Mouse (Mus musculus): Measurements from ENCODE around the gene Stil. TPM values are rescaled to one million over a fixed set of nuclear protein-coding genes. Genes with fewer than 3 reads are reported as not detected.

Stil gene
- total and polyA plus RNA-seq, 2 experiments from 2014 or later = 2.1 to 4.2 TPM

DNA sequence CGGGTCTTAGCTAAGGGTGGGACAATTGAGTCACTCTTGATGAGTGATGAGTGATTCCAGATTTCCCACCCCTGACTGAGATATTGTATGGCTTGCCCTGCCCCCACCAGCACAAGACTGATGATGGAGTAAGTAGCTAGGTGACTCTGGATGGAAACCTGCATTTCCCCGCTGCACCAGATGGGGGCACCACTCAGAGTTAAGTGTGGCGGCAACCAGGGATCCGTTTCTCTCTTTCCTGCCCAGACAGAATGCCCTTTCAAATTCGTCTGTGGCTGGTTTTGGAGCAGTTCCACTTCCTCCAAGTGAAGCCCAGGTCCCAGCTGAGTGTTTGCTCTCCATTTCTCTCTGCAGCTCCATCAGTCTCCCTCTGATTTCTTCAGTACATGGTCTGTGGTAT is 47.8 kb downstream of the Stil start:
- DNase-seq (no peak), ATAC-seq (no peak)
- peaks cover 30% of the 10 kb centered on the region for H3K27me3 ChIP-seq (ENCODE audit: insufficient read depth, low read length)

DNA sequence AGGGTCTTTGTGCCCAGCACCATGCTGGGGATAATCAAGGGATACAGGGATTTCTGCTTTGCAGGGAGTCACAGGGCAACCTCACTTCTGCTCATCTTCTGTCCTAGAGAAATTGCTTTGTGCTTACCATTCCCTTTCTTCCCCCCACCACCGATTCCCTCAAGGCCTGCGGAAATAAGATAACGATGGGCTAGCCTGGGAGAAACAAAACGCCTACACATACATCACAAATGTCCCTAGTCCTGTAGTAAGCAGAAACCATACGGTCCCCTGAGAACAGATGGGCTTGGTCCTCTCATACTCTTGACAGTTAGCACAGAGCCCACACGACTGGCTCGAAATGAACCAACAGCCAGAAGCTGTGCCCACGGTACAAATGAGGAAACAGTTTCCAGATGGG is 48.2 kb downstream of the Stil start:
- H3K36me3 ChIP-seq (ENCODE audit: insufficient read depth) = no peaks in the 10 kb centered on the region
- no peak for ATAC-seq
- H3K4me1 ChIP-seq (ENCODE audit: insufficient read depth) = no peaks in the 10 kb centered on the region
- no peak overlapping the region for H3K4me2 ChIP-seq (ENCODE audit: low read depth)
- no peak overlapping the region for H3K27ac ChIP-seq (ENCODE audit: low read depth, low read length)
- no peak overlapping the region for H3K4me3 ChIP-seq (ENCODE audit: low read depth, low read length)
- peaks cover 34% of the 10 kb centered on the region for H3K27me3 ChIP-seq (ENCODE audit: insufficient read depth, low read length)
- no peaks in the 10 kb centered on the region for H3K9me3 ChIP-seq (ENCODE audit: low read length)
- H3K9ac ChIP-seq = no peak overlapping the region
- TF ChIP-seq CTCF (IDR thresholded peaks at IDR 0.05; ENCODE audit: low read depth) = no peak
- 70% methylated on average over 8 of the region's 8 CpGs for WGBS
- DNase-seq = no peak

More for the DNA sequence above, 47.8 kb downstream of the Stil start:
- no peaks in the 10 kb centered on the region for H3K36me3 ChIP-seq (ENCODE audit: insufficient read depth)
- no peaks in the 10 kb centered on the region for H3K9me3 ChIP-seq (ENCODE audit: low read length)
- TF ChIP-seq CTCF (IDR thresholded peaks at IDR 0.05; ENCODE audit: low read depth) = peak; percentile 53
- H3K9ac ChIP-seq = no peak overlapping the region
- 3% methylated on average over 5 of the region's 5 CpGs for WGBS
- H3K27ac ChIP-seq (ENCODE audit: low read depth, low read length) = no peak overlapping the region
- H3K4me3 ChIP-seq (ENCODE audit: low read depth, low read length) = no peak overlapping the region
- H3K4me2 ChIP-seq (ENCODE audit: low read depth) = no peak overlapping the region
- H3K4me1 ChIP-seq (ENCODE audit: insufficient read depth) = no peaks in the 10 kb centered on the region

DNA sequence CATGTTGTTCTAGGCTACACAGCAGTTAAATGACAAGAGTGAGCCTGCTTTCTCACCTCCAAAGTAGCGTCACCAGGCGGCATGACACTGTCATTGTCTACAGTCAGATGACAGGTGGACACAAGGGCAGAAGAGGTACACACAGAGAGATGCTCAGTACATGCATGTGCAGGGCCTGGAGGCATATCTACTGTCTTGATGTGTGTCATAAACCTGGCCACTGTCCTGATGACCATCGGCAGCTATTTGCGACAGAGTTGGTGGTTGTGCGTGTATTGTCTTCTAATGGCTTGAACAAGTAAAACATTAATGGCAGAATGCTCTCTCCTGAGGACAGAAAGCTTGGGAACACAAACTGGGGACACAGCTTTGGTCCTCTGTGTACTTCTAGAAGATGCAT is 51.3 kb downstream of the Stil start:
- H3K36me3 ChIP-seq (ENCODE audit: insufficient read depth) = no peaks in the 10 kb centered on the region
- no peaks in the 10 kb centered on the region for H3K4me1 ChIP-seq (ENCODE audit: insufficient read depth)
- H3K9me3 ChIP-seq (ENCODE audit: low read length) = no peaks in the 10 kb centered on the region
- H3K27me3 ChIP-seq (ENCODE audit: insufficient read depth, low read length) = peaks cover 64% of the 10 kb centered on the region
- H3K27ac ChIP-seq (ENCODE audit: low read depth, low read length) = no peak overlapping the region
- DNase-seq (no peak), ATAC-seq (no peak)
- H3K9ac ChIP-seq = no peak overlapping the region
- TF ChIP-seq CTCF (IDR thresholded peaks at IDR 0.05; ENCODE audit: low read depth) = no peak
- WGBS = 81% methylated on average over 5 of the region's 5 CpGs
- no peak overlapping the region for H3K4me2 ChIP-seq (ENCODE audit: low read depth)
- H3K4me3 ChIP-seq (ENCODE audit: low read depth, low read length) = no peak overlapping the region

DNA sequence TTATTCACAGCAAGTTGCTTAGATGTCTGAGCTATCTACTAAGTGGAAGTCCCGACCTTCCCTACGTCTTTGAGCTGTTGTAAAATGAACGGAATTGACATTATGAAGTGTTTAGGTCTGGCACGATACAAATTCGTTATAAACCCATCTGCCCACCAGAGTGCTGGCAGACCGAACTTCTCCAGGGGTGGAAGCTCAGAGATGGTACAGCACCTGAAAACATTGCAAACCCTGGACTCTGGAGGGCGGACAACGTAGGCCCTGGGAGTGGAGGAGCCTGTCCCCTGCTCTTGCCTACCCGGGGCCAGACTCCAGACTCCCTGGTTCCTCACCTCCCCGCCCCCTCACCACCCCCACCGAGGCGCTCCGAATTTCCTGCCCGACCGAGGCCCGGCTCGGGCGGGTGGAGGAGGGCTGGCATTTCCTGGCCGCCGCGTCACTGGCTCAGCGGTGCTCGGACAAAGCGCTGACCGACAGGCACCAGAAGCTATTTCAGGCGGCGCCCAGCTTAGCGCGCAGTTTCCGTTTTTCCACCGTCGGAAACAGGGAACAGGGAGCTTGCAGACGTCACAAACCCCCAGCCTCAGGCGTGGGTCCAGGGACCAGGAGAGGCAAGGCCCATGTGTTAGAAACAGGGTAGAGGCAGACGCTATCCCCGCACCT is 52.5 kb downstream of the Stil start:
- H3K27me3 ChIP-seq (ENCODE audit: insufficient read depth, low read length) = peaks cover 66% of the 10 kb centered on the region
- H3K9ac ChIP-seq = no peak overlapping the region
- peak; percentile 16 for DNase-seq
- ATAC-seq = 0 out of 2 replicates have a peak, but pooled peaks have one; percentile 8
- no peaks in the 10 kb centered on the region for H3K9me3 ChIP-seq (ENCODE audit: low read length)
- no peak for TF ChIP-seq CTCF (IDR thresholded peaks at IDR 0.05; ENCODE audit: low read depth)
- H3K4me3 ChIP-seq (ENCODE audit: low read depth, low read length) = no peak overlapping the region
- H3K4me1 ChIP-seq (ENCODE audit: insufficient read depth) = no peaks in the 10 kb centered on the region
- 0 out of 2 replicates have a peak overlapping the region, but pooled peaks have one; percentile 10 for H3K4me2 ChIP-seq (ENCODE audit: low read depth)
- no peak overlapping the region for H3K27ac ChIP-seq (ENCODE audit: low read depth, low read length)
- H3K36me3 ChIP-seq (ENCODE audit: insufficient read depth) = no peaks in the 10 kb centered on the region
- under 1% methylated on average over 36 of the region's 36 CpGs for WGBS

DNA sequence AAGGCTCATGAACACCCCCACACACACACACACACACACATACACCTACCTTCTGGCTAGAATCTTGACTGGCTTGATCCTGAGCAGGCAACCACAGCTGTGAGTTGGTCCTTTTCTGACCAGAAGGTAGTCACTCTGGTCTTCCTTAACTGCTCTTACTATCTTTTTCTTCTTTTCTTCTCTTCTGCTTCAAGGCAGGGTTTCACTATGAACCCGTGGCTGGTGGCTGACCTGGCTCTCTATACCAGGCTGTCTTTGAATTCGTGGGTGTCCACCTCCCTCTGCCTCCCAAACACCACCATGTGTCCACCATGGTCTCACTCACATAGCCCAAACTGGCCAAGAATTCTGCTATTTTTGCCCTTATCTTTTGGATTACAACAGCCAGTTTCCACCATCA is 55.1 kb downstream of the Stil start:
- DNase-seq (no peak), ATAC-seq (no peak)
- no peaks in the 10 kb centered on the region for H3K9me3 ChIP-seq (ENCODE audit: low read length)
- no peak overlapping the region for H3K9ac ChIP-seq
- H3K27me3 ChIP-seq (ENCODE audit: insufficient read depth, low read length) = peaks cover 86% of the 10 kb centered on the region
- no peak overlapping the region for H3K27ac ChIP-seq (ENCODE audit: low read depth, low read length)
- no peak overlapping the region for H3K4me2 ChIP-seq (ENCODE audit: low read depth)
- TF ChIP-seq CTCF (IDR thresholded peaks at IDR 0.05; ENCODE audit: low read depth) = no peak
- H3K36me3 ChIP-seq (ENCODE audit: insufficient read depth) = no peaks in the 10 kb centered on the region
- WGBS = 5% methylated on average over 2 of the region's 2 CpGs
- no peak overlapping the region for H3K4me3 ChIP-seq (ENCODE audit: low read depth, low read length)
- no peaks in the 10 kb centered on the region for H3K4me1 ChIP-seq (ENCODE audit: insufficient read depth)

DNA sequence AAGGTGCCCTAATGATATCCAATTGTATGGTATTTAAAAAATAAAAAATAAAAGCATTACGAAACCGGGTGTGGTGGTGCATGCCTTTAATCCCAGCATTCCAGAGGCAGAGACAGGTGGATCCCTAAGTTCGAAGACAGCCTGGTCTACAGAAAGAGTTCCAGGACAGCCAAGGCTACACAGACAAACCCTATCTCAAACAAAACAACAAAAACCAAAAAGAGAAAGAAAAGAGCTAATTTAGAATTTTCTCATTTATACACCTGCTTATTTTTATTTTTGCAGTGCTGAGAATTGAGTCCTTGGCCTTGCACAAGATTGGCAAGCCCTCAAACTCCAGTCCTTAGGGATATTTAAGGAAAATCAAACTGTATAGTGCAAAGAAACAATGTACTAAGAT is 55.7 kb downstream of the Stil start:
- Histone ChIP-seq H3K36me3 (ENCODE audit: insufficient read depth) (no peaks in the 10 kb centered on the region), H3K27me3 (ENCODE audit: insufficient read depth, low read length) (peaks cover 86% of the 10 kb centered on the region), H3K27ac (ENCODE audit: low read depth, low read length) (no peak overlapping the region), H3K9me3 (ENCODE audit: low read length) (no peaks in the 10 kb centered on the region), H3K4me1 (ENCODE audit: insufficient read depth) (no peaks in the 10 kb centered on the region), H3K4me2 (ENCODE audit: low read depth) (no peak overlapping the region), H3K4me3 (ENCODE audit: low read depth, low read length) (no peak overlapping the region), H3K9ac (no peak overlapping the region)
- ATAC-seq = no peak
- no peak for DNase-seq
- WGBS = 19% methylated on average over 3 of the region's 3 CpGs
- TF ChIP-seq CTCF (IDR thresholded peaks at IDR 0.05; ENCODE audit: low read depth) = no peak

DNA sequence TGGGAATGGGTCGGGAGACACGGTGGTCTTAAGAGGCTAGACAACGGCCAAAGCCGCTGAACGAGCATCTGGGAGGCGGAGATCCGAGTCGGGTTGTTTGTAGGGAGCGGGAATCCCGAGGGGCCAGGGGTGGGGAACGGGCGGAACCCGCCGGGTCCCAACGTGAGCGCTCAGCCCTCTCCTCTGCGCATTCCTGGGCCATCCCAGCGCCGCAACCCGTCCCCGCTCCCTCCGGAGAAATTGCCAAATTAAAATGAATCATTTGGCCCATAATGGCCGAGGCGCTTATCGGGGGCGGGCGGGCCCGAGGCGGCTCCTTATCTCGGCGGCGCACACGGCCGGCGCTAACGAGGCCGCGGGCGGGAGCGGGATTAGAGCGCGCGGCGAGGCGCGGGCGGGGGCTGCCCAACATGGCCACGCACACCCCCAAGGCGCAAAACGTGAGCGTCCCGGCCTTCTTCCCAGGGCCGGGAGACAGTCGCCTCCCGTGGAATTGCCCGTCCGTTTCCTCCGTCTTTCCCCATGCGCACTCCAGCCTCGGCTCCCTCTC is 56.5 kb downstream of the Stil start, which contains the start of gene Tal1:
Gene Tal1, plus strand, starts transcription at position 56 of the 550 bp plus-strand sequence.
- Histone ChIP-seq H3K27ac (ENCODE audit: low read depth, low read length) (peak within 1 kb of the TSS; percentile 57), H3K4me3 (ENCODE audit: low read depth, low read length) (peak within 1 kb of the TSS; percentile 29), H3K27me3 (ENCODE audit: insufficient read depth, low read length) (peaks cover 84% of the 10 kb centered on the region), H3K4me1 (ENCODE audit: insufficient read depth) (no peaks in the 10 kb centered on the region), H3K9ac (0 out of 2 replicates have a peak within 1 kb of the TSS, but pooled peaks have one; percentile 14), H3K4me2 (ENCODE audit: low read depth) (peak within 1 kb of the TSS; percentile 44), H3K36me3 (ENCODE audit: insufficient read depth) (no peaks in the 10 kb centered on the region), H3K9me3 (ENCODE audit: low read length) (no peaks in the 10 kb centered on the region)
- peak; percentile 38 for ATAC-seq
- TF ChIP-seq CTCF (IDR thresholded peaks at IDR 0.05; ENCODE audit: low read depth) = no peak
- under 1% methylated on average over 60 of the region's 60 CpGs for WGBS
- peak; percentile 50 for DNase-seq

Measured in forebrain, postnatal 0 days (tissue).